ENCODE assay signal across 24 mouse cellular contexts in genomic region chr4:118571441-118571840, GRCm38 (mm10). TPM values are rescaled to one million over a fixed set of nuclear protein-coding genes. Genes with fewer than 3 reads are reported as not detected.
A peak's percentile ranks its signal among the peaks of the same experiment; 100 is the strongest.
DNase-seq lines count a peak whose midpoint lies in the region; TF ChIP-seq lines count a peak whose summit lies in the region.
"Had no signal": no experiment of that assay in that cellular context is flagged by ENCODE, and none has a peak within 500 bp of the region (broad histone marks: within the 10 kb centered on the region; RNA-seq: fewer than 3 reads in every experiment).

No protein-coding gene starts in this region.

- 81% methylated on average over 14 of the region's 15 CpGs for WGBS in heart, adult 2 months

- H3K27ac ChIP-seq in layer of hippocampus, adult 2 months, result no peak overlapping the region
- H3K27ac ChIP-seq in heart, adult 2 months, result no peak overlapping the region
- H3K27ac ChIP-seq: embryonic facial prominence, embryonic 10.5 days; forebrain, embryonic 15.5 days; hindbrain, embryonic 12.5 days; intestine, embryonic 15.5 days; kidney, postnatal 0 days; limb, embryonic 12.5 days; liver, embryonic 14.5 days; stomach, embryonic 15.5 days had no signal

- no peak for TF ChIP-seq EP300 in heart, adult 2 months (IDR thresholded peaks at IDR 0.05; ENCODE audit: insufficient read depth, low read depth, low read length)

- no peaks in the 10 kb centered on the region for H3K4me1 ChIP-seq in heart, adult 2 months (ENCODE audit: control insufficient read depth, insufficient read depth, low read length)
- H3K4me1 ChIP-seq: embryonic facial prominence, embryonic 10.5 days; forebrain, embryonic 15.5 days; hindbrain, embryonic 12.5 days; limb, embryonic 12.5 days; stomach, embryonic 15.5 days had no signal

- peak; percentile 29 to 40 for DNase-seq in layer of hippocampus, adult 2 months (ENCODE audit: low spot score in 2 of 2)
- DNase-seq in layer of hippocampus, adult 9-10 months (ENCODE audit: low spot score), result no peak
- peak; percentile 27 to 39 for DNase-seq in frontal cortex, postnatal 25 days (ENCODE audit: low spot score in 2 of 2)
- DNase-seq in left cerebral cortex, postnatal 36 days (ENCODE audit: low spot score in 2 of 2), result peak; percentile 73 to 85
- peak; percentile 85 for DNase-seq in telencephalon, adult 2 months (ENCODE audit: low read depth, low spot score)
- DNase-seq in MN1 (ENCODE audit: low spot score), result no peak
- DNase-seq in heart, adult 2 months, result no peak
- DNase-seq: adrenal gland, adult 8-10 months; cerebellum, adult 9-11 months; lung, postnatal 10 days; spleen, adult 18-20 months; thymus, postnatal 36 days had no signal

- H3K4me3 ChIP-seq in layer of hippocampus, adult 2 months, result no peak overlapping the region
- no peak overlapping the region for H3K4me3 ChIP-seq in heart, adult 2 months
- H3K4me3 ChIP-seq: embryonic facial prominence, embryonic 10.5 days; erythroblast, embryonic 14.5 days; forebrain, embryonic 15.5 days; hindbrain, embryonic 12.5 days; intestine, embryonic 15.5 days; limb, embryonic 12.5 days; stomach, embryonic 15.5 days had no signal

- H3K36me3 ChIP-seq in heart, adult 2 months (ENCODE audit: control insufficient read depth, insufficient read depth, low read length), result no peaks in the 10 kb centered on the region
- H3K36me3 ChIP-seq: embryonic facial prominence, embryonic 10.5 days; forebrain, embryonic 15.5 days; hindbrain, embryonic 12.5 days; intestine, embryonic 15.5 days; limb, embryonic 12.5 days; stomach, embryonic 15.5 days had no signal

- TF ChIP-seq POLR2A in heart, adult 2 months (IDR thresholded peaks at IDR 0.05; ENCODE audit: insufficient read depth, low read depth, low read length), result no peak

- intact Hi-C loops in left cerebral cortex, postnatal 36 days (cut with DNase I), result loop anchor here (10.0 kb wide), 1 partner anchor 357 kb away; no protein-coding TSS in a partner anchor
- intact Hi-C loops in heart, adult 2 months (cut with DNase I), result no loop called here

- TF ChIP-seq CTCF in layer of hippocampus, adult 2 months (conservative IDR thresholded peaks at IDR 0.05), result no peak
- no peak for TF ChIP-seq CTCF in heart, adult 2 months (IDR thresholded peaks at IDR 0.05)

- H3K79me2 ChIP-seq in heart, adult 2 months (replicated peaks; ENCODE audit: control insufficient read depth, insufficient read depth, low read length), result no peaks in the 10 kb centered on the region

- no peak overlapping the region for H3K9ac ChIP-seq in heart, adult 2 months (ENCODE audit: low read depth, low read length)
- H3K9ac ChIP-seq: forebrain, embryonic 15.5 days; hindbrain, embryonic 12.5 days; intestine, embryonic 15.5 days; limb, embryonic 12.5 days; liver, embryonic 14.5 days; stomach, embryonic 15.5 days had no signal

- H3K27me3 ChIP-seq in heart, adult 2 months (ENCODE audit: control insufficient read depth, insufficient read depth, low read length), result no peaks in the 10 kb centered on the region
- H3K27me3 ChIP-seq: forebrain, embryonic 15.5 days; intestine, embryonic 15.5 days; stomach, embryonic 15.5 days had no signal

RNA-seq across cellular contexts. Expression of gene Tmem125, which starts 27.6 kb away (rescaled TPM):
- total RNA-seq in layer of hippocampus, adult 2 months (2021), result 1 to 10 TPM; 5.7 to 6.1 TPM
- total RNA-seq in left cerebral cortex, postnatal 36 days (2021), result 10 to 100 TPM in 1 of 2 experiments, 1 to 10 TPM in 1; 6.6 to 14.5 TPM
- not detected for total RNA-seq in heart, adult 2 months (2021)
- polyA plus RNA-seq in heart, adult 2 months (2012; rRNA removed), result 0.44 and 0.70 TPM in 2 replicates
- total RNA-seq: adrenal gland, adult 8-10 months; megakaryocyte-erythroid progenitor cell, adult 5-6 weeks had no signal
- polyA plus RNA-seq: erythroblast, embryonic 14.5 days; neural tube, embryonic 11.5 days had no signal

RNA-seq across cellular contexts. Expression of gene 2610528J11Rik, which starts 44.6 kb away (rescaled TPM):
- total RNA-seq in layer of hippocampus, adult 2 months (2021), result not detected
- total RNA-seq in left cerebral cortex, postnatal 36 days (2021), result not detected
- not detected for total RNA-seq in heart, adult 2 months (2021)
- 0.37 TPM in 1 of 2 replicates, not detected in the other for polyA plus RNA-seq in heart, adult 2 months (2012; rRNA removed)
- total RNA-seq: adrenal gland, adult 8-10 months; megakaryocyte-erythroid progenitor cell, adult 5-6 weeks; midbrain, postnatal 0 days had no signal
- polyA plus RNA-seq: forebrain, embryonic 15.5 days; midbrain, postnatal 0 days had no signal

RNA-seq across cellular contexts. Expression of gene Cfap57, which starts 49.1 kb away (rescaled TPM):
- total RNA-seq in layer of hippocampus, adult 2 months (2021), result under 1 TPM; 0.56 to 0.72 TPM
- under 1 TPM; 0.64 to 0.70 TPM for total RNA-seq in left cerebral cortex, postnatal 36 days (2021)
- under 1 TPM in 1 of 2 experiments, not detected in 1; 0.05 TPM for total RNA-seq in heart, adult 2 months (2021)
- polyA plus RNA-seq in heart, adult 2 months (2012; rRNA removed), result 0.03 and 0.14 TPM in 2 replicates
- total RNA-seq: megakaryocyte-erythroid progenitor cell, adult 5-6 weeks had no signal

RNA-seq across cellular contexts. Expression of gene Ebna1bp2, which starts 49.2 kb away (rescaled TPM):
- 10 to 100 TPM; 56.5 to 58.8 TPM for total RNA-seq in layer of hippocampus, adult 2 months (2021)
- 10 to 100 TPM; 53.5 to 62.3 TPM for total RNA-seq in left cerebral cortex, postnatal 36 days (2021)
- 10 to 100 TPM; 34.1 to 38.1 TPM for total RNA-seq in heart, adult 2 months (2021)
- 20.0 and 22.4 TPM in 2 replicates for polyA plus RNA-seq in heart, adult 2 months (2012; rRNA removed)

Comparison
In these comparisons a context has a peak if more than half of its experiments do, and no peak if none do; other contexts are left out.
1. DNase-seq: peak in layer of hippocampus, adult 2 months (2 of 2), frontal cortex, postnatal 25 days (2 of 2), left cerebral cortex, postnatal 36 days (2 of 2) and telencephalon, adult 2 months (single experiment); none in layer of hippocampus, adult 9-10 months (single experiment), MN1 (single experiment) and heart, adult 2 months (0 of 2).
2. RNA of gene Tmem125, which starts 27.6 kb away (total RNA-seq): 6.6 to 14.5 TPM in left cerebral cortex, postnatal 36 days and 5.7 to 6.1 TPM in layer of hippocampus, adult 2 months; not detected in heart, adult 2 months; every median in the first group is over 4 times any median in the second.